Mouse (Mus musculus) kidney, postnatal 14 days (tissue): ENCODE results near the gene Slc35f1.

Experiments
- DNase-seq: peaks from one replicate; pipeline ENCODE4 v3.0.0; 2022; ENCODE audit warnings: mixed read lengths

The Slc35f1 gene

GRCm38 (mm10) chr10:53115028-53115427 is 424.7 kb downstream of the Slc35f1 start:
- DNase-seq: peak; percentile 63

- DNase-seq: peak; percentile 54
These were observed 425.5 kb downstream of the Slc35f1 start for GRCm38 (mm10) chr10:53115673-53116398.

DNA sequence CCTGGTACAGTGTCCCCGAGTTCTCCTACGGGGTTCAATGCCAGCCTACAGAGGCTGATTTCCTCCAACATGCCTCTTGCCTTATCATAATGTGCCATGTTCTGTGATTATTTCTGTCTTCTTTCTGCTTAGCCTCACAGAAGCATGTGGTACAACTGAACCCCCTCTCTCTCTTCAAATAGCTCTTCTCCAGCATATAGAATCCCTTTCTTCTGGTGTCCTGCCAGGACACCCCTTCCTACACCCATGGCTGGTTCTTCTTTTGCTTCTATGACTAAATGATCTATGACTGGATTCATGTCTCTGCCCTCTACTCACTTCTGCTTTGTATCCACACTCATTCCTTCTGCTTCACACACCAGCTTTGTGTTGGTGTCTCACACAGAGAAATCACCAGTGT is 430.3 kb downstream of the Slc35f1 start:
- DNase-seq: no peak

GRCm38 (mm10) chr10:53124365-53124764 is 434.0 kb downstream of the Slc35f1 start:
- DNase-seq: no peak

DNA sequence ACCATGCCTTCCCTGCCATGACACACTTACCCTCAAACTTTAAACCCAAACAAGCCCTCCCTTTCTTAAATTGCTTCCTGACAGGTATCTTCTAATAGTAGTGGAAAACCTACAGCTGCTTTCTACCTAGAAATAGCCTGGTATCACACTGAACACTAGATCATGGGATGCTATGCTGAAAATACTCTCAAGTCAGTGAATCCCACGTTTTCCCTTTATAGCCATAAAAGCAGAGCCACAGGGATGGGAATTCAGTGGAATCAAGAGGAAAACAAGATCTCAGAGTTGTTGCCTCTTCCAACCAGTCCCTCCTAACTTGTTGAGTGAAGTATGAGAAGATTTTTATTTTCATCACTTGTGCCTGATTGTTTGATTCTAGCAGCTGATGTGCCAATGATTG is 442.4 kb downstream of the Slc35f1 start:
- no peak for DNase-seq

DNA sequence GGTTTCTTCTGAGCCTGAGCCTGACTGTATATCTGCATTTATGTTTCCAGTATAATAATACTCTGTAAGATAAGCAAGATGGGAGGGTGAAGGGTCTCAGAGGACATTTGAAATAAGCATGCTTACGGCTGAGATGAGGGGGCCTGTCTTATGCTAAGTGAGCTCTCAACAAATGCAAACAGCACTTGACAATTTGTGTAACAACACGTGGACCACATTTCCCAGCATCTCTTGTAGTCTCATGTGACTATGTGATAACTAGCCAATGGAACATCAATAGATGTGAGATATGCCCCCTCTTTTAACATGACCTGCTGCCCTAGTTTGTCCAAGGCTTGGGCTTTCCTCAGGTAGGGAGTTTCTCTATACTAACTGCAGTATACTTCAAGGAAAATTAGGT is 460.0 kb downstream of the Slc35f1 start:
- no peak for DNase-seq

- DNase-seq: no peak
These were observed 460.6 kb downstream of the Slc35f1 start for GRCm38 (mm10) chr10:53150916-53151315.

GRCm38 (mm10) chr10:53156374-53156773 is 466.0 kb downstream of the Slc35f1 start:
- DNase-seq: no peak

GRCm38 (mm10) chr10:53157740-53158139 is 467.4 kb downstream of the Slc35f1 start:
- DNase-seq: no peak
